Mouse (Mus musculus): ENCODE data around the gene Sez6.

DNA sequence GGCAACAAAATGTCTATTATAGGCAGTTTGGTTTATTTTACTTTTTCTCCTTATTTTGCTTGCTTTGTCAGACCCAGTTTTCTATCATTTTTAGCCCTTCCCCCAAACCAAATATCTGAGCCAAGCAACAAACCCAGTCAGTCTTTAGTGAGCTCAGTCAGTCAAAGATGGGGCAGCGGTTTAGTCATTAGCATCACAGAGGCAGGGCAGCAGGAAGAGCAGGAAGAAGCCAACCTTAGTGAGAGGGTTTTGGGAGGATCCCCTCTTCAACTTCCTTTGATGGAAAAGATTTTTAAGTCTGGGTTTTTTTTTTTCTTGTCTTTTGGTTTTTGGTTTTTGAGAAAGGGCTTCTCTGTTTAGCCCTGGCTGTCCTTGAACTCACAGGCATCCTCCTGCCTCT is 25.9 kb upstream of the Sez6 start:
- TF ChIP-seq CTCF (IDR thresholded peaks at IDR 0.05; ENCODE audit: low read depth) (no peak), EP300 (IDR thresholded peaks at IDR 0.05; ENCODE audit: low read depth) (no peak)
